Mouse (Mus musculus) adrenal gland, adult 2 months (tissue): ENCODE data around the gene Igdcc3. TPM values are rescaled to one million over a fixed set of nuclear protein-coding genes. Genes with fewer than 3 reads are reported as not detected.

ENCODE experiments used
- DNase-seq: peaks from one replicate; pipeline ENCODE4 v3.0.0; 2021
- polyA plus RNA-seq: library from polyadenylated mRNA; depleted of rRNA; stranded (reverse); fragments of >200 nt; gene quantifications from 2 replicates; pipeline ENCODE4 v1.2.3, GENCODE M21; 2012
- total RNA-seq, 2 experiments: library from RNA; stranded (reverse); gene quantifications; 2 replicates each; pipeline ENCODE4 v1.2.3; 2021

The Igdcc3 gene
- total and polyA plus RNA-seq, 3 experiments, result 1.1 to 2.6 (median 1.4) TPM

GRCm38 (mm10) chr9:65175939-65176871 lies 35.2 kb downstream of the Igdcc3 start:
- no peak for DNase-seq

- no peak for DNase-seq
Measured at GRCm38 (mm10) chr9:65177497-65177896, 36.5 kb downstream of the Igdcc3 start.

GRCm38 (mm10) chr9:65177912-65178311 lies 36.9 kb downstream of the Igdcc3 start:
- no peak for DNase-seq

- DNase-seq, result no peak
Measured at GRCm38 (mm10) chr9:65178336-65179213, 37.6 kb downstream of the Igdcc3 start.

- no peak for DNase-seq
Measured at GRCm38 (mm10) chr9:65179817-65180624, 39.0 kb downstream of the Igdcc3 start.

- peak; percentile 85 for DNase-seq
Measured at GRCm38 (mm10) chr9:65188599-65188998, 47.6 kb downstream of the Igdcc3 start.

- DNase-seq, result no peak
Measured at GRCm38 (mm10) chr9:65190306-65190705, 49.3 kb downstream of the Igdcc3 start.

GRCm38 (mm10) chr9:65191389-65191754 lies 50.4 kb downstream of the Igdcc3 start:
- DNase-seq, result no peak

- peak; percentile 43 for DNase-seq
Measured at GRCm38 (mm10) chr9:65191755-65192469, 50.9 kb downstream of the Igdcc3 start.

GRCm38 (mm10) chr9:65193214-65193613 lies 52.2 kb downstream of the Igdcc3 start:
- DNase-seq, result no peak

GRCm38 (mm10) chr9:65195053-65195452 lies 54.1 kb downstream of the Igdcc3 start, which contains the start of gene Parp16:
Gene Parp16 (plus strand): TSS chr9:65195353.
- DNase-seq, result no peak

- DNase-seq, result peak; percentile 89
Measured at GRCm38 (mm10) chr9:65195621-65195981, 54.6 kb downstream of the Igdcc3 start.

- DNase-seq, result no peak
Measured at GRCm38 (mm10) chr9:65195982-65196737, 55.2 kb downstream of the Igdcc3 start.

GRCm38 (mm10) chr9:65196738-65197569 lies 56.0 kb downstream of the Igdcc3 start:
- peak; percentile 96 for DNase-seq

- DNase-seq, result peak; percentile 76
Measured at GRCm38 (mm10) chr9:65197826-65198225, 56.8 kb downstream of the Igdcc3 start.

GRCm38 (mm10) chr9:65199723-65200122 lies 58.7 kb downstream of the Igdcc3 start:
- no peak for DNase-seq

- DNase-seq, result peak; percentile 85
Measured at GRCm38 (mm10) chr9:65200606-65201005, 59.6 kb downstream of the Igdcc3 start.

GRCm38 (mm10) chr9:65201021-65201380 lies 60.0 kb downstream of the Igdcc3 start:
- no peak for DNase-seq

GRCm38 (mm10) chr9:65201381-65202164 lies 60.6 kb downstream of the Igdcc3 start:
- peak; percentile 86 for DNase-seq
